In the genomic region with DNA sequence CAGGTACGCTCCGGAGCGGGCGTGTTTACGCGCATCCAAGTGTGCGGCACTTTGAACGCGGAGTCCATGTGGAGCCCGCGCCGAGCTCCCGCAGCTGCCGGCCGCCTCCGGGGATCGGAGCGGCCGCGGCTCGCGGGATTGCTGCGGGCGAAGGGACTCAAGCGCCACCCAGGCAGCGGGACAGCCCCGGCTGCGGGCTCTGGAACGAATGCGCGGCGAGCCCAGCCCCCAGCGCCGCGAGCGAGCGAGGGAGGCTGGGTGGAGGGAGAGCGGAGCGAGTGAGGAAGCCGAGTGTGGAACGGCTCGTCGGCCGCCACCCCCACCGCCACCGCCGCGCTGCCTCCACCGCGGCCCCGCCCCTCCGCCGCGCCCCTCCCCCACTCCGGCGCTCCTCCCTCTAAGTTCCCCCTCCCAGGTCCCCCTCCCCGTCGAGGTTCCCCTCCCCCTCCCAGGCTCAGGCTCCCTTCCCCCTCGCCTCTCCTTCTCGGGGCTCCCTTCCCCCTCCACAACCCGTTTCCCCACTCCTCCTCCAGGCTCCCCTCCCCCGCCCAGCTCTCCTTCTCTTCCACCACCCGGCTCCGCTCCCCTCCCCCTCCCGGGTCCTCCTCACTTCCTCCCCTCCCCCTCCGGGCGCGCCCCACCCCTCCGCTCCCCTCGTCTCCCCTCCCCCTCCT, we compare ENCODE assay signal across 8 mouse cellular contexts. TPM values are rescaled to one million over a fixed set of nuclear protein-coding genes. Genes with fewer than 3 reads are reported as not detected.
A peak's percentile ranks its signal among the peaks of the same experiment; 100 is the strongest.
DNase-seq lines count a peak whose midpoint lies in the region; ATAC-seq and TF ChIP-seq lines count a peak whose summit lies in the region.

No protein-coding gene starts in this region.

- TF ChIP-seq POLR2A in olfactory bulb, adult 2 months (IDR thresholded peaks at IDR 0.05; ENCODE audit: insufficient read depth, low read depth, low read length), result peak; percentile 46; the same call in 1 of the 2 replicates

- peak; percentile 80 for ATAC-seq in cerebellum, adult (ENCODE audit: insufficient number of reproducible peaks, low FRiP score, low TSS enrichment)
- ATAC-seq in forebrain, embryonic 15.5 days (replicated peaks), result peak; percentile 94
- ATAC-seq in lung, embryonic 15.5 days (ENCODE audit: borderline replicate concordance, extremely low read depth, low FRiP score, low TSS enrichment), result peak; percentile 88

- peaks cover 36% of the 10 kb centered on the region for H3K4me1 ChIP-seq in forebrain, embryonic 15.5 days
- H3K4me1 ChIP-seq in lung, embryonic 15.5 days, result peaks cover 31% of the 10 kb centered on the region
- peaks cover 12% of the 10 kb centered on the region for H3K4me1 ChIP-seq in olfactory bulb, adult 2 months (ENCODE audit: control insufficient read depth, insufficient read depth, low read length)

- no peak for TF ChIP-seq CTCF in olfactory bulb, adult 2 months (IDR thresholded peaks at IDR 0.05; ENCODE audit: insufficient read depth, low read depth, low read length)

- no peaks in the 10 kb centered on the region for H3K36me3 ChIP-seq in forebrain, embryonic 15.5 days
- H3K36me3 ChIP-seq in lung, embryonic 15.5 days, result 0 out of 2 replicates have a peak, but pooled peaks cover 4% of the 10 kb centered on the region

- WGBS in forebrain, embryonic 15.5 days, result 2% methylated on average over 40 of the region's 70 CpGs
- under 1% methylated on average over 47 of the region's 70 CpGs for WGBS in lung, embryonic 15.5 days
- WGBS in olfactory bulb, adult 2 months, result under 1% methylated on average over 43 of the region's 70 CpGs

- H3K9me3 ChIP-seq in forebrain, embryonic 15.5 days, result no peaks in the 10 kb centered on the region
- H3K9me3 ChIP-seq in lung, embryonic 15.5 days, result no peaks in the 10 kb centered on the region

- DNase-seq in ES-CJ7 (ENCODE audit: low read depth, low spot score), result peak; percentile 98
- peak; percentile 93 for DNase-seq in heart, postnatal 4 days
- peak; percentile 54 for DNase-seq in layer of hippocampus, adult 9-10 months (ENCODE audit: low spot score)
- peak; percentile 86 to 88 for DNase-seq in thymus, adult 18-20 months

- no peaks in the 10 kb centered on the region for H3K27me3 ChIP-seq in forebrain, embryonic 15.5 days
- no peaks in the 10 kb centered on the region for H3K27me3 ChIP-seq in lung, embryonic 15.5 days

- H3K4me3 ChIP-seq in forebrain, embryonic 15.5 days, result peak overlapping the region; percentile 92
- peak overlapping the region; percentile 98 for H3K4me3 ChIP-seq in lung, embryonic 15.5 days
- peak overlapping the region; percentile 62 for H3K4me3 ChIP-seq in olfactory bulb, adult 2 months (ENCODE audit: insufficient read depth, low read depth, low read length)

- H3K9ac ChIP-seq in forebrain, embryonic 15.5 days (replicated peaks), result peak overlapping the region; percentile 78
- peak overlapping the region; percentile 85 for H3K9ac ChIP-seq in lung, embryonic 15.5 days

- H3K4me2 ChIP-seq in forebrain, embryonic 15.5 days (replicated peaks), result peak overlapping the region; percentile 61
- peak overlapping the region; percentile 82 for H3K4me2 ChIP-seq in lung, embryonic 15.5 days

- peak overlapping the region; percentile 99 for H3K27ac ChIP-seq in forebrain, embryonic 15.5 days (replicated peaks)
- peak overlapping the region; percentile 99 for H3K27ac ChIP-seq in lung, embryonic 15.5 days
- H3K27ac ChIP-seq in olfactory bulb, adult 2 months (ENCODE audit: insufficient read depth, low read depth, low read length), result peak overlapping the region; percentile 24

RNA-seq across cellular contexts. Expression of a gene that starts 0.4 kb away (rescaled TPM):
- 20.9 and 23.4 TPM in 2 replicates for polyA plus RNA-seq in forebrain, embryonic 15.5 days (2015; fragmentation: Nextera tagmentation; extraction: Ambion mirVana)
- total RNA-seq in heart, postnatal 4 days (2021), result 10 to 100 TPM; 57.5 to 58.8 TPM
- polyA plus RNA-seq in lung, embryonic 15.5 days (2015; fragmentation: Nextera tagmentation; extraction: Ambion mirVana), result 19.1 and 29.0 TPM in 2 replicates
- not detected in 2 replicates for polyA plus RNA-seq in olfactory bulb, adult 2 months (2012; ENCODE audit: insufficient read depth, insufficient read length, low replicate concordance, missing spikeins)

Comparison
In these comparisons a context has a peak if more than half of its experiments do, and no peak if none do; other contexts are left out.
1. Peak in every context shown above with its lines: DNase-seq, ATAC-seq, H3K4me3 ChIP-seq and H3K27ac ChIP-seq.
2. H3K27ac ChIP-seq: peak in every context shown above with its lines; median percentile 99 in forebrain, embryonic 15.5 days; 99 in lung, embryonic 15.5 days; 24 in olfactory bulb, adult 2 months.
3. RNA of a gene that starts 0.4 kb away (polyA plus RNA-seq): 19.1 to 29.0 TPM in lung, embryonic 15.5 days and 20.9 to 23.4 TPM in forebrain, embryonic 15.5 days; not detected in olfactory bulb, adult 2 months; every median in the first group is over 10 times any median in the second.